Mouse (Mus musculus) ES-E14 (cell line): ENCODE measurements at regions not wholly inside any gene's neighbourhood (a gene's known extent, or its start where the extent isn't known, plus 50 kb on each side); places are given as distances from the start of the nearest gene placed in this dataset.

ENCODE experiments used
- HCFC1 ChIP-seq: IDR thresholded peaks from 2 replicates; pipeline ENCODE4 v1.6.1; 2012; ENCODE audit warnings: low read length, inconsistent platforms, borderline replicate concordance; ENCODE audit not compliant: insufficient read depth
- MAFK ChIP-seq: IDR thresholded peaks from 2 replicates; pipeline ENCODE4 v1.6.1; 2014; ENCODE audit warnings: mild to moderate bottlenecking, low read depth, low read length, inconsistent platforms; ENCODE audit not compliant: insufficient read depth
- ZC3H11A ChIP-seq: IDR thresholded peaks from 2 replicates; pipeline ENCODE4 v1.6.1; 2012; ENCODE audit warnings: low read depth, mild to moderate bottlenecking, inconsistent platforms, low read length, borderline replicate concordance
- ZNF384 ChIP-seq: IDR thresholded peaks from 2 replicates; pipeline ENCODE4 v1.6.1; 2012; ENCODE audit warnings: low read depth, low read length, inconsistent platforms

DNA sequence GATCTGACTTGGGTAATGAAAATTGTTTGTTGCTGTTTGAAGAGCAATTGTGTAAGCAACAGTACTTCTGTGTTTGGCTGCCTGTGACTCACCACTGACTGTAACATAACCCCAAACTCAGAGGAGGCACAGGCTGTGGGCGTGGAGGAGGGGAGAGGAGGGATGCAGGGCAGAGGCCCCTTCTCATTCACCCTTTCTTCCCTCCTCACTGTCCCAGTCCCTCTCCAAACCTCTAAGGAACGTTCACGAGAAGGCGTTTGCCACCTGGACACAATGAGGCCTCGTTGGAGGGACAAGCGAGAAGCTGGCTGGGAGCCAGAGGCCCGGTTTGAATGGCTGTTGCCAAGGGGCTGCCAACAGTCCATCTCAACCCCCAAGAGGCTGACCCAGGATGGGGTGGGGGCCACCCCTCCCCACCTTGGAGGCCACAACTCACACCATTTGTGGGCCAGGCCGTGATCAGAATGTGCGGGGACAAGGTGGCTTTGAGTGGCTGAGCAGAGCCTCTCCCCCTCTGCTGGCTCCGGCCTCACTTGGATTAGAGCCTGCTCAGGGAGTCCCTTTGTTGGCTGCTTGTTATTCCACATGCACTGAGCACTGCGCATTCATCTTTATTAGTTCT lies 83.3 kb upstream of the Vps8 start:
- no peak for TF ChIP-seq ZC3H11A
- TF ChIP-seq ZNF384, result no peak
- no peak for TF ChIP-seq MAFK
- no peak for TF ChIP-seq HCFC1
